Mouse (Mus musculus) frontal cortex, postnatal 36 days (tissue): ENCODE data around the gene Lemd2.
"Not testable (repeated sequence)": the region's sequence is repeated elsewhere in the genome, so short reads cannot be mapped to it uniquely, and the experiment has no call there.

Experiments used
- DNase-seq, 2 experiments: peaks; one replicate each; pipeline ENCODE4 v3.0.0; 2022; ENCODE audit warnings: low spot score in 2 of 2

The Lemd2 gene

GRCm38 (mm10) chr17:27204075-27204909 is at the start of gene Lemd2:
Gene Lemd2 (minus strand): TSS chr17:27204469.
- peak; percentile 95 to 96 for DNase-seq

DNA sequence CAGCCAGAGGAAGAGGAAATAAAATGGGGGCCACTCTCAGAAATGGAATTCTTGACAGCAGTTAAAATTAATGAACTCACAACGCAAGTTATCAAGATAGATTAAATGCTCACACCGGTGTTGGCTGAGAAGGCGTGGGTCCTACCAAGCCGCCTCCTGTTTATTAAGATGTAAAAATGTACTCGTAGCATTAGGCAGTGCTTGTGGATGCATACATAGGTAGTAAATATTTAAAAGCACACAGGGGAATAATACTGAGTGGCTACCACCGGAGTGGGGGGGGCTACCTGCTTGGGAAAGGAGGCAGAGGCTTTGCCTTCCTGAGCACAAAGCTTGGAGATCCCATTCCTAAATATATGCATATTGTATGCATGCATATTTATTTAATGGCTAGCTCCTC is 46.9 kb upstream of the Lemd2 start:
- no peak for DNase-seq

DNA sequence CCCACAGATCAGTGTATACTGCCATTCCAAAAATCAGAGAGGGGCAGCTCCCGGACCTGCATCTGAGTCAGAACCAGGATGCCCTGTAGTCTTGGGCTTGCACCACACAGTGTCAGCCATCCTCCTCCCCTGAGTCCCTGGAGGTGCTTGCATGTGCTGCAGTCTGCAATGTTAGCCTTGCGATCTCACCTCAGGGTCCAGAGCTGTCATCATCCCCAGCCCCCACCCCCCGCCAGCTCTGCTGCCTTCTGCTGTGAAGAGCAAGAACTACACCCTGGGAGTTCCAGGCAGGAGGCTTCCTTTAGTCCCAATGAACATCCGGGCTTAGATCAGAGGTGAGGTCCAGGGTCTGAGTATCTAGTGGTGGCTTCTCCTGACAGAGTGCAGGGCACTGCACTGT is 46.2 kb upstream of the Lemd2 start:
- no peak for DNase-seq

- DNase-seq, result no peak
Measured at GRCm38 (mm10) chr17:27249073-27249472, 44.8 kb upstream of the Lemd2 start.

DNA sequence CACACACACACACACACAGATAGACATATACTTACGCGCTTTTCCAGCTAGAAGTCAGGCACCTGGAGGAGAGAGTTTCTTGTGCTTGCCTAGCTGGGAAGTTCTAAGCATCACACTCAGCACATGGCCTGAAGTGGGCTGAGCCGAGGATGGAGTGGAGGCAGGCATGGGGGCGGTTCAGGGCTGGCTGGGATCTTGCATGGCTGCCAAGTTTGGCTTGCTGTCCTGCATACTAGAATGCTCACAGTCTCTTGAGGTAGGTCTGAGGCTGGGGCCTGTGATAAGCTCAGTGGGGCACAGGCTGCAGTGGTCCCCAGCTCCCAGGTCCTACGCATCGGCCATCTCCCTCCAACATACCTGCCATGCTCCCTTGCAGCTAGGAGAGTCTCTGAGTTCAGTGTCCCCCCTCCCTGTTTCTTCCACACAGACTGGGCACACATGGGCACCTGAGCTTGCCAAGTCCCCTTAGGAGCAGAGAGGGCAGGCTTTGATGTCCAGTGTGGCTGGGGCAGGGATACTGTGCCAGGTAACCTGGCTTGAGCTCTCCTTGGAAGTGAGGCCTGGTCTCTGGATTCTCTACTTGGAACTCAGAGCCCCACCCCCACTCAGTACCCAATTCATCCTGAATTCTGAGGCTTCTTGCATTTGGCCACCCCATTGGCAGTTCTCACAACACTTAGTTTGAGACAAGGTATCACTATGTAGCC is 43.6 kb upstream of the Lemd2 start:
- peak; percentile 78 to 86 for DNase-seq

DNA sequence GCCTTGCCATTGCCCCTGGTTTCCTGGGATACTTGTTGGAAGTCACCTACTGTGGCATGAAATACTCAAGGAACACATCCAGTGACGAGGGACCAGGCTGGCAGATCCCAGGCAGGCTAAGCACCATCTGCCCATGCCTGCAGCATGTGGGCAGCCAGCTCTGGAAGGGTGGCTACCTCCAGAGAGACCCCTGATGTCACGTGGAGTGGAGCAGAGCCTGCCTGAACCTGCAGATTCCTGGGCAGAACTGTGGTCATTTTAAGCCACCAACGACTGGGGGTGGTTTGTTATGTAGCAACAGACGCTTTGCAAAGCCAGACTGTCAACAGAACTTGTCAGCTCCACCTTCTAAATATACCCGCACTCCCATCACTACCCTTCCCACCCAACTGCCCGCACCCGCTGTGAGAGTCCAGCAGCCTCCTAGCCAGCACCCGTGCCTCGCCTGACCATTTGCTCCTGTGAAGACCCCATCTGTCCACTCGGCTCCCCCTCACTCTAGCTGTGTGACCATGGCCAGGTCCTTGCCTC is 41.6 kb upstream of the Lemd2 start:
- DNase-seq, result peak; percentile 60 to 76

- DNase-seq, result no peak
Measured at GRCm38 (mm10) chr17:27244912-27245311, 40.6 kb upstream of the Lemd2 start.

DNA sequence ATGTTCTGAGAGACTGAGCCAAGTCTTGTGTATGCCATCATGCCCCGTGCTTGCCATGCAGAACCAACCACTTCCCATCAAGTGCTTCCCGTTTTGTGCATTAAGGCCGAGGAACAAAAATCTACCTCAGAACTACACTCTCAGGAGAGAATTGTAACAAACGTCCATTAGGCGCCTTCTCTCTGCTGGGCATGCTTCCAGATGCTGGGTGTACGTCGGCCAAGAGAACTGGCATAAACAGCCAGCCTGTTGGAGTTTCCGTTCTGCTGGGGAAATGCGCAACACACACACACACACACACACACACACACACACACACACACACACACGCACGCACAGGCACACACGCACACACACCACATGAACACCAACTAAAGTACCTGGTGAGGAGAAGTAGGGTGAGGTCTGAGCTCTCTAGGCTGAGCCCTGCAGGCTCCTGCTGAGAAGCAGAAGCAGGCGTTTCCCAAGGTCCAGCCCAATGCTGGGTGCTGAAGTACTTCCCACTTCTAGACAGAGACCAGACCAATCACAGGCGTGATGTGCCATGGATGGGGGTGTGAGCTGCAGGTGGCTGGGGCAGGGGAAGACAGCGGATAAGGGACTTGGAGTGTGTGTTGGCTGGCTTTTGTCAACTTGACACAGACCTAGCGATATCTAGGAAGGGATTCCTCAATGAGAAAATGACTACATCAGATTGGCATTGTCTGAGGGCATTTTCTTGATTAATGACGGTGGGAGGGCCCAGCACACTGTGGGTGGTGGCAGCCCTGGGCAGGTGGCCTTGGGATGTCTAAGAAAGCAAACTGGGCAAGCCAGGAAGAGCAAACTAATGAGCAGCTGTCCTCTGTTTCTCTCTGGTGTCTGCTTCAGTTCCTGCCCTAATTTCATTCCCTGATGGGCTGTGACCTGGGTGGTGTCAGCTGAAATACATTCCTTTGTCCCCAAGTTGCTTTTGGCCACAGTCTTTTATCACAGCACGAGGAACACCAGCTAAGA is 38.2 kb upstream of the Lemd2 start:
- DNase-seq, result peak; percentile 79 to 87

DNA sequence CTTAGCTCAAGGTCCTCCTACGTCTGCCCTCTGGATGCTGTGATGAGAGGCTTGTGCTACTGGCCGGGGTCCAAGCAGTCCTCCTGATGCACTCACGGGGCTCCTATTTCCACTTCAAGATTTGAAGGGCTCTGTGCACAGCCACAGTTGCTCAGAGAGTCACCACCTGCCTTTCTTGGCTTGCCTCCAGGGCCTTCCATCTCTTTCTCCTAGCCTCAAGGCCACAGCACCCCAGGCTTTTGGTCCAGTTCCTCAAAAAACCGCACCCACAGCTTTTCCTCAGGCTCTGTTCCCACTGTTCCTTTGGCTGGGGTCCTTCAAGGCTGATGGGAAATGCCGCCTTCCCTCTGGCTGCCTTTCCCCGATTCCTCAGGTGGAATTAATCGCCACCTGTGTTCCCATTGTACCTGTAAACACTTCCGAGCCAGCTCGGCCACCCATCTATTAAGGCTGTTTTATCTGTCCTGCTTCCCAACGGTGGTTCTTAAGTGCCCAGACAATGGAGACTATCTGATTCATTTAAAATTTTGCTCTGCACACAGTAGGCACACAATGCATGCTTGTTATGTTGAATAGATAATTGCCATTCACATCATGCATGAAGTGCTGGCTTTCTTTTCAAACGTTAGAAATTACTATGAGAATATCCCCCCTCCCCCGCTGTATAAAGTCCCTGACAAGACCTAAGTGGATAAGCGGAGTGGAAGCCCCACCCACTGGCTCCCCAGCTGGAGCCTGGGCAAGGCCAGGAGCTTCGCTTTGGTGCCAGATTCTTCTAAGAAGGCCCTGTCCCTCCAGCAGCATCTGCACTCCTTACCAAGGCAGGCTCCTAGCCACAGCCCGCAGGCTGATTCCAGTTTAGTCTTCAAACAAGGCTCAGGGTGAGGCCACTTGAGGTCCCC is 36.5 kb upstream of the Lemd2 start:
- DNase-seq, result peak; percentile 50 to 68

DNA sequence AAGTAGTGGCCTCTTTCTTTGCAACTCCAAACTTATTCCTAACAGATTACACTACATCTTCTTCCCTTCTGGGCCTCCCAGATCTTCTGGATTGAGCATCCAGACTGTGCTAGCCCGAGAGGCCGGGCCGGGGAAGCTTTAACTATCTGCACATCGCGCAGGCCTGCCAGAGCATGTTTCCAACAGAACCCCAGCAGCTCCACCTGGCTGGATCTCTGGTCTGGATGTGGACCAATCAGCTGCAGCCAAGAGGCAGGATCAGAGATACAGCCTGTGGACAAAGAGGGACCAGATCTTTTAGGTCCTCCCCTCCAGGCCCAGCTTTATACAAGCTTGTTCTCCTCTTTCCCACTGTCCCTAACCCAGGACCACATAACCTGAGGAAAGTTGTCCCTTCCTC is 35.7 kb upstream of the Lemd2 start:
- no peak for DNase-seq

DNA sequence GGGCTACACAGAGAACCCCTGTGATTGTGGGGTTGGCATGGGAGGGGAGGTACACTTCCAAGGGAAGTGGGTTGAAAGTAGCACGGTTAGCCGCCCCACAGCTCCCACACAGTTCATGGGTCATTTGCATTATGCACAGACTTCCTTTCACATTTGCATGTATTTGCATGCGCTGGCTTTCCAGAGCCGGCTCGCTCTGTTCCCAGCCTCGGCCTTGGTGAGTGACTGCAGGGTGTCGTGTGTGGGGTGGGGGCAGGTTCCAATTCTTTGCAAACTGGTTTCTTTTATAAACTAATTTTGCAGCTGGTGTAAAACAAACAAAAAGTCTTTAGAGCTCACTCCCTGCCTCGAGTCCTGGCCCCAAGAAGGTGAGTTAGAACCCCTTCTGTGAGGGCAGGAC is 34.4 kb upstream of the Lemd2 start:
- DNase-seq, result no peak

DNA sequence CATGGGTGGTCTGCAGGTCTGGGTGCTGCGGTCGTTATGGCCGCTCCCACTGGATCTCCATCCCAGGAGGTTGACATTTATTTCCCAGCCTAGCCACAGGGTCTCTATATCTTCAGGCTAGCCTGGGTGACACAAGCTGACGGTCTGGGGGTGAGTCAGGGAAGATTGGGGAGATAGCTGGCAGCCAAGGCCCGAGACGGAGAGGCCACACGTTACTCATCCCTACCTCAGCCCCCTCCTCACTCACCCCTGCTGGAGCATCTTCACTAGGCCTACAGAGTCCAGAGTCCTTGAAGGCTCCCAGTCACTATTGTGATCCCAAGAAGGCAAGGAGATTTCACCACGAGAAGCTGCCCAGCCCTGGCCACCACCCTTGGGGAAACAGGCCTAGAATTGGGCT is 33.5 kb upstream of the Lemd2 start:
- no peak for DNase-seq

- no peak for DNase-seq
Measured at GRCm38 (mm10) chr17:27233298-27233697, 29.0 kb upstream of the Lemd2 start.

- no peak for DNase-seq
Measured at GRCm38 (mm10) chr17:27232176-27232575, 27.9 kb upstream of the Lemd2 start.

GRCm38 (mm10) chr17:27231586-27231985 is 27.3 kb upstream of the Lemd2 start:
- not testable (repeated sequence) for DNase-seq

DNA sequence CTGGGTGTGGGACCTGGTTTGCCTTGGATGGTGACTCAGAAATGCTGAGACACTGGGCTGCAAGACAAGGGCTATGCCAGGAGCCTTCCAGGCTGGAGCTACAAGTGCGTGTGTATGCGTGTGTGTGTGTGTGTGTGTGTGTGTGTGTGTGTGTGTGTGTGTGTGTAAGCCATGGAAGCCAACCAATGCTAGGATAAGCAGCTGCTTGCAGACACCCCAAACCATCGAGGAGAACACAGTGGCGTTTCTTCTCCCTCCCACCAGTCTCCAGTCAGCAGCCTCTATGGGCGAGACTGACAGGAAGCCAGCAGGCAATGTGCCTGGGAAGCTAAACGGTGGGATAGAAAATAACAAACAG is 26.9 kb upstream of the Lemd2 start:
- peak; percentile 85 to 86 for DNase-seq

DNA sequence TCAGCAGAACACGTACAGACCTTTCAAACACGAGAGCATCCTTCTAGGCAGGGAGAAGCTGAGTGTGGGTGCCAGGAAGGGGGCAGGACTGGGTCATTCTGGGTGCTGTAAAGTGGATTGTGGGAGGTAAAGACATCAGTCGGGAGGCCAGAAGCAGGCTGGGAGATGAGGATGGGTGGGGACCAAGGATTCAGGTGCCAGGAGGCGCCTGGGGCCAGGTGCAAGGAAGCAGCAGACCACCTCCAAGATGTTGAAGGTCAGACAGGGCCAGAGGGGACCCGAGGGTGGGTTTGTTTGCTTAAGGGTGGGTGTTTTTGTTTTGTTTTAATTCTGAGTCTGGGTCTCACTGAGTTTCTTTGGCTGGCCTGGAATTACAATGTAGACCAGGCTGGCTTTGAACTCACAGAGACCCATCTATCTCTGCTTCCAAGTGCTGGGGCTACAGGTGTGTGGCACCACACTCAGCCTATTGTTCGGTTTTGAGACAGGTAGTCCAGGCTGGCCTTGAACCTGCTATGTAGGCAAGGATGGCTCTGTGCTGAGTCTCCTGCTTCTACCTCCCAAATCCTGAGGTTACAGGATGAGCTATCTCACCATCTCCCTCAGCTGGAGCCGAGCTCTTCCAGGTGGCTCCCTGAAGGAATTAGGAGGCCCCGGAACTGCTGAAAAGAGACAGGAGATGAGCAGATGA is 26.3 kb upstream of the Lemd2 start:
- no peak for DNase-seq

GRCm38 (mm10) chr17:27229710-27230454 is 25.6 kb upstream of the Lemd2 start:
- no peak for DNase-seq

GRCm38 (mm10) chr17:27228216-27228915 is 24.1 kb upstream of the Lemd2 start:
- DNase-seq, result no peak
